Mouse (Mus musculus): ENCODE results near the gene Ppp2r5c. TPM values are rescaled to one million over a fixed set of nuclear protein-coding genes. Genes with fewer than 3 reads are reported as not detected.

The Ppp2r5c gene
- total RNA-seq, 2 experiments from 2014 or later, result 61.1 to 68.9 TPM

DNA sequence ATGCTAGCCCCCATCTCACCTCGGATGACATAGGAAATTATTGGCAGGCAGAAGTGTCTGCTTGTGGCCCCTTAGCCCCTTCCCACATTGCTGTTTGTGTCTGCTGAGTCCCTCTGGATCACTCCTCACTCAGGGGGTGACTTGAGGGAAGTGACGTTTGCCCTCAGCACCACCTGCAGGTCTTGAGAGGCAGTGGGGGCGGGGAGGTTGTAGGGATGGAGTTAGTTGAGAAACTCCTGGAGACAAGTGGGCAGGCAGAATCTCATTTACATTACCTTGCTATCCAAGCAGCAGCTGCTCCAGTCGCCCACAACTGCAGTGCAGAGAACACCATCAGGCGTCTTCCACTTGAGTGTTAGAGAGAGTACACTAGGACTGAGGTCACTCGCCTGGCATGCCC, 36.8 kb downstream of the Ppp2r5c start:
- intact Hi-C loops (cut with DNase I), result loop anchor here (1.0 to 5.0 kb wide), 2 partner anchors 28 to 69 kb away; no protein-coding TSS in a partner anchor
- no peak for DNase-seq

DNA sequence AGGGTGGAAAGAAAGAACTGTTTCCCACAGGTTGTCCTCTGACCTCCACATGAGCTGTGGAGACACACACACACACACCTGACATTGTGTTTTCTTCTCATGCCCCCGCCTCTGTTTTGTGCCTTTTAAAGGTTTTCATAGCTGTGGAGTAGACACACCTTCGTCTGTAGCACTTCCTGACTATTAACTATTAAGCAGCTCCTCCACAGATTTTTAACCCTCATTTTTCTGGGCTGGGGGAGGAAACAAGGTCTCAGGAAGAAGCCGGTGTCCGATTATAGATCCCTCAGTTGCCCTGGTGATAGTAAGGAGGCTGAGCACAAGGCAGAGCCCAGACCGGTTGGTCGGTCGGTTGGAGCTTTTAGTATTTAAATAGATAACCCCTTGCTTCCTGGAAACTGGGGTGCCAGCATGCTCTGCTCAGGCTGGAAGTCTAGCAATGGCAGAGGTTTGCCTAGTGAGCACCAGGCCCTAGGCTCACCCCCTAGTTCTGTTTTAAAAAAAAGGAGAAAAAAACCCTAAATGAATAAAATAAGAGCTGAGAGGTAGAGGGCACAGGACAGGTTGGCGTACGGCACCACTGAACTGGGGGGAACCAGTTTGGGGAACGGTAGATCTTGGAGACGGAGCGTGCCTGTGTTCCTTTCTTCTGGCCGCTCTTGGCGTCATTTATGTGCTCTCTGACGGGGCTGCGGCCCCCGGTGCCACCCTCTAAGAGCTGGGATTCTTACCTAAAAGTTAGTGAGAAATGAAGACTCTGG, 38.1 kb downstream of the Ppp2r5c start:
- DNase-seq, result peak in 1 of 2 experiments; percentile 50
- intact Hi-C loops (cut with DNase I), result loop anchor here (5.0 kb wide), 1 partner anchor 67 kb away; no protein-coding TSS in a partner anchor

GRCm38 (mm10) chr12:110485585-110486331, 38.8 kb downstream of the Ppp2r5c start:
- intact Hi-C loops (cut with DNase I), result no loop called here
- DNase-seq, result peak; percentile 67 to 80

- no peak for DNase-seq
- intact Hi-C loops (cut with DNase I), result no loop called here
Measured at GRCm38 (mm10) chr12:110486852-110487251, 39.9 kb downstream of the Ppp2r5c start.

- intact Hi-C loops (cut with DNase I), result no loop called here
- DNase-seq, result no peak
Measured at GRCm38 (mm10) chr12:110488031-110488430, 41.1 kb downstream of the Ppp2r5c start.

- intact Hi-C loops (cut with DNase I), result no loop called here
- DNase-seq, result no peak
Measured at GRCm38 (mm10) chr12:110489946-110490701, 43.2 kb downstream of the Ppp2r5c start.

DNA sequence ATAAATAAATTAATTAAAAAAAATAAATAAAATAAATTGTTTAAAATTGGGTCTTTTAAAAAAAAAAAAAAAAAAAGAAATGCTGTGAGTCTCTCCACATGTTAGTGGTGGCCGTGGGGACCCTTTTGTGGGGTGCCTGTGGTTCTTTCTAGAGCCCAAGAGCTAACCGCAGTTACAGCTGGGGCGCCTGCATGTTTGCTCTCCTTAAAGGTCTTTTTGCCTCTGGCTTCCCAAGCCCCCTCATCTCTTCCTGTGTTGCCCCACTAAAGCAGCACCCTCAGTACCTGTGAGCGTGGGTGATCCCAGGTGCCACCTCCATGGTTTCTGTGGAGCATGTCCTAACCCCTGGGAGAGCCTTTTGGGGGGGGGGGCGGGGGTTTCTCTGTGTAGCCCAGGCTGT, 45.5 kb downstream of the Ppp2r5c start:
- intact Hi-C loops (cut with DNase I), result no loop called here
- no peak for DNase-seq

GRCm38 (mm10) chr12:110493597-110494369, 46.9 kb downstream of the Ppp2r5c start:
- DNase-seq, result no peak
- intact Hi-C loops (cut with DNase I), result no loop called here

- no peak for DNase-seq
- intact Hi-C loops (cut with DNase I), result loop anchor here (5.0 kb wide), 1 partner anchor 42 kb away; no protein-coding TSS in a partner anchor
Measured at GRCm38 (mm10) chr12:110494846-110495245, 47.9 kb downstream of the Ppp2r5c start.

DNA sequence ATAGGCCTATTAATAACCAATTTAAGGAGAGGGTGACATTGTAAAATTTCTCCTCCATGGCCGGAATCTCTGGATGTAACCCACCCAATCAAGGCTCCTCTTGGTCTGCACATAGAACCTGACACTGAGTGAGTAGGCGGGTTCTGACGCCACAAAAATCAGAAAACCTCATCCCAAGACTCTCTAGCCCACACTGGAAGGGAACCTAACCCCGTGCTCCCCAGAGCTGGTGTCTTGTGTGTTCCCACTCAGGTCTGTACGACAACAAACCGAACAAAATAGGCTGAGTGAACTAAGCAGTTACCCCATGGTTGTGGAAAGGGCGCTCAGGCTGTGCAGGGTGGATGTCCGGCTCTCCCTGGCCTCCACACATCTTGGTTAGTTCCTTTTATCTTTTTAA, 48.3 kb downstream of the Ppp2r5c start:
- DNase-seq, result no peak
- intact Hi-C loops (cut with DNase I), result loop anchor here (5.0 kb wide), 1 partner anchor 42 kb away; no protein-coding TSS in a partner anchor

DNA sequence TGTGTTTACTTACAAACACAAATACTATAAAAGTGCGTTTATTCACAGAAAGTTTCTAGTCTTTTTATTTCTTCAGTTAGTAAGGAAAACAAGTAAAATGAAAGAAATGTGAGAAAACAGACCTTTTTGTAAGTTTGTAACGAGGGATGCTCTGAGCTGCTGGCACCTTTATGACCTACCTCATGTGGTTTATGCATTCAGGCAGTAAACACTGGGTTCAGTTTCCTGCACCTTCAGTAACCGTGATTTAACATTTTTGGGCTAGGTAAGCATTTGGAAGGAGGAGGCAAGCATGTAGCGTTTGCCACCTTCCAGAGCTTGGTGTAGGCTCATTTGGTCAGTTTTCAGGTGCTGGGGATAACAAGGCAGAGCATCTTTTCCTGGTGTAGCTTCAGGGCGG, 49.1 kb downstream of the Ppp2r5c start:
- intact Hi-C loops (cut with DNase I), result loop anchor here (5.0 kb wide), 1 partner anchor 41 kb away; no protein-coding TSS in a partner anchor
- DNase-seq, result no peak

DNA sequence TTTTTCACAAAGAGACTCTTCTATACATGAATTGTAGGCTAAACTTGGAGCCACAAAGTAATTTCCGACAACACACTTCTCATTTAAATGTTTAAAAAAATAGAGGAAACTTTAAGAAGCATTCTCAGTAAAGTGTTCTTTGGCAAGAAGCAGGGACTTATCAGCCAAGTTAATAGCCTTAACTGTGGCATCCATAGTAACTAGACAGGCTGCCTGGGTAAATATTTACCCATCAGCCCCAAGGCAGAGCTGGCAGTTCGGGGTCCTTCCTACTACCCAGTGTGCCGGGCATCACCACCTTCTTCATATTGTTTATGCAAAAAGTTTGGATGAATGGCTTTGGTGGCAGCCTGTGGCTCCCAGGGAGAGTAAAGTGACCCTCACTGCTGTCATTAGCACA, 50.1 kb downstream of the Ppp2r5c start:
- intact Hi-C loops (cut with DNase I), result loop anchor here (5.0 kb wide), 1 partner anchor 40 kb away; no protein-coding TSS in a partner anchor
- DNase-seq, result no peak

- no peak for DNase-seq
- intact Hi-C loops (cut with DNase I), result loop anchor here (5.0 kb wide), 1 partner anchor 40 kb away; no protein-coding TSS in a partner anchor
Measured at GRCm38 (mm10) chr12:110497485-110497884, 50.6 kb downstream of the Ppp2r5c start.

DNA sequence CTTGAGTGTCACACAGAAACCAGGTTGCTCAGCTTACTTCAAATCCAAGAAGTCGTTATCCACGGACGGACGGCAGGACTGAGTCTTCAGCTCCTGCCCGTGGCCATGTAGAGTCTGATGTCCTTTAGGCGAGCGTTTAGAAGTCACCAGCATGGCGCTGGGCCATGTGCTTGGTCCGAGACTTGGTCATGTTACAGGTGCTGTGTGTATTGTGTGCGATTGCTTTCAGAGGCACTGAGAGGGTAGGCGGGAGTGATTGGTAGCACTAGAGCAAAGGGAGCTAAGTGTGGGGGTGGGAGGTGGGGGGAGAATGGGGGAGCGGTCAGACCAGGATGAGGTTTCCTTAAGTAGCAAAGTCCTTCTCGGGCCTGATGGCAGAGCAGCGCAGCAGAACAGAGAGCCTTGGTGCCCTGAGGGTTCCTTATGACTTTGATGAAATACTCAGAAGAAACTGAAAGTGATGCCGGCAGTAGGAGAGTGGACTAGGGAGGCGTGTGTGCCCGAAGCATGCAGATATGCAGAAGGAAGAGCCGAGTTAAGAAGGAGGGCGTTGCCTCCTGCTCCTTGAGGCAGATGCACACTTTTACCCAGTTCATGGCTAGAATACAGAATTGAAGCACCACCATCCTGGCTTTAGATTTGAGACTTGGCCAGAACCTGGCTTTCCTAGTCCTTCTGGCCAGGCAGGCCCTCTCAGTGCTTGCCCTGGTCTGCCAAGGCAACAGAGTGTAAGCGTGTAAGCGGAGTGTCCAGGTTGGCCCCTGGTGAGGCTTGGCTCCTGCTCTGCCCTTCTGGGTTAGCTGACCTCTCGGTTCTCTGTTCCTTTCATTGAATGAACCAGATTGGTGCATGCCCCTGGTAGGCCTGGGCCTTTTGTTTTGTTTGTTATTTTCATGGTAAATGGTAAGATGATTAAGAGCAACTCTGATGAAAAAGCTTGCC, 51.6 kb downstream of the Ppp2r5c start:
- DNase-seq, result no peak
- intact Hi-C loops (cut with DNase I), result loop anchor here (5.0 kb wide), 1 partner anchor 39 kb away; no protein-coding TSS in a partner anchor

DNA sequence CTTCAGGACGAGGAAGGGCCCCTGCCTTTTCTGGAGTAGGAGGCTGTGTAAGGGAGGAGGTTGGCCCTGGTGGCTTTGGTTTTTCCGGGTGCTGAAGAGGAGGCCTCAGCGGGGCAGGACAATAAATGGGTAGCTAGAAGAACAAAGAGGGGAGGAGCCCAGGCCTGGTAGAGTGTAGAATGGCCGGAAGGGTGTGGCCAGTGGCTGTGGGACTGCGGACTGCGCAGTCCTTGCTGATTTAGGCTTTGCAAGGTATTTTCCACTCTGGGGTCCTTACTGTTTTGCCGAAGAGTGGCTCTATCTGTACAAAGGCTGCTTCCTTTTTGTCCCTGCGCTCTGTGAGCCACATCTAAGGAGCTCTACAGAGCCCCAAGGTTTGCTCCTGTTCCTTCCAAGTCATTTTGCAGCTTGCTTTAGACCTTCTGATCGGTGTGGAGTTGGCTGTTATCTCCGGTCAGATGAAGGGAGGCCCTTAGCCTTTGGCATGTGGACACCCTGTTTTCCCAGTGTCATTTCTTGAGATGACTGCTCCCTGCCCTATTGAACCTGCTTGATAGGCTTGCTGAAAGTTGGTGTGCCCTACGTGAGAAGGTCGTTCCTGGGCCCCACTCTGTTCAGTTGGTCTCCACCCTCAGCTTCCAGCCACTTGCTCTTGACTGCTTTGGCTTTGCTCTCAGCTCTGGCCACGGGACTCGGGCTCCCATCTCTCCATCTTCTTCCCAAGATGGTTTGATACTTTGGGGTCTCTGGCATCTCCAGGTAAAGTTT, 52.5 kb downstream of the Ppp2r5c start:
- intact Hi-C loops (cut with DNase I), result loop anchor here (5.0 kb wide), 1 partner anchor 38 kb away; no protein-coding TSS in a partner anchor
- DNase-seq, result no peak

DNA sequence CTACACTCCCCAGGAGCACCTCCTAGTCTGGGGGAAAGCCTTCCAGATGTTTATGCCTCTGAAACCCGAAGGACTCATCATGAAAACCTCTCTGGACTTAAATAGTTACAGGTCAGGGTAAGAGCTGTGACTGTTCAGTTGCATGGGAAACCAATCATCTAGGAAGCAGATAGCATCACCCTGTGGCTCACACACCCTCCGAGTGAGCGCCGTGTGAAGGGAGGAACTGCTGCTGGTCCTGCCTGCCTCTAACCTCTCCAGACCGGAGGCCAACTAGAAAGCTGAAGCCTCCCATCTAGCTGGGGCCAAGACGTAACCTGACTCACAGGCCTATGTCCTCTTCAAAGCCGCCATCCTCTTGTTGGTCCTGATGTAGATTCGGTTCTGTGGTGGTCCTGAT, 53.2 kb downstream of the Ppp2r5c start:
- intact Hi-C loops (cut with DNase I), result no loop called here

GRCm38 (mm10) chr12:110503406-110504144, 56.7 kb downstream of the Ppp2r5c start:
- DNase-seq, result no peak
- intact Hi-C loops (cut with DNase I), result no loop called here

More for the DNA sequence above, 53.2 kb downstream of the Ppp2r5c start:
- no peak for DNase-seq
